Mouse (Mus musculus) lung, embryonic 15.5 days (tissue): ENCODE data around the gene Slc4a3. TPM values are rescaled to one million over a fixed set of nuclear protein-coding genes. Genes with fewer than 3 reads are reported as not detected.

Source experiments
- ATAC-seq: fragments of 200-750 bp; cut with Nextera tagmentation; 2 replicates; pipeline ENCODE4 v1.8.0; 2017; ENCODE audit warnings: moderate number of reproducible peaks, borderline replicate concordance; ENCODE audit not compliant: low FRiP score, low TSS enrichment; ENCODE audit errors: extremely low read depth
- H3K27ac ChIP-seq: fragments of 300-500 bp; sonication (generic); 2 replicates; pipeline ENCODE4 v1.5.1; 2015; ENCODE audit warnings: moderate library complexity, mild to moderate bottlenecking, inconsistent platforms
- H3K27me3 ChIP-seq: fragments of 300-500 bp; sonication (generic); 2 replicates; pipeline ENCODE4 v1.6.1; 2015; ENCODE audit warnings: inconsistent platforms
- H3K36me3 ChIP-seq: fragments of 300-500 bp; sonication (generic); 2 replicates; pipeline ENCODE4 v1.6.1; 2015; ENCODE audit warnings: inconsistent platforms
- H3K4me1 ChIP-seq: fragments of 300-500 bp; sonication (generic); 2 replicates; pipeline ENCODE4 v1.6.1; 2015; ENCODE audit warnings: inconsistent platforms
- H3K4me2 ChIP-seq: fragments of 300-500 bp; sonication (generic); 2 replicates; pipeline ENCODE4 v1.6.1; 2015; ENCODE audit warnings: inconsistent platforms, mild to moderate bottlenecking, moderate library complexity
- H3K4me3 ChIP-seq: fragments of 300-500 bp; sonication (generic); 2 replicates; pipeline ENCODE4 v1.5.1; 2015; ENCODE audit warnings: mild to moderate bottlenecking, inconsistent platforms
- H3K9ac ChIP-seq: fragments of 300-500 bp; sonication (generic); 2 replicates; pipeline ENCODE4 v1.6.1; 2015; ENCODE audit warnings: inconsistent platforms
- H3K9me3 ChIP-seq: fragments of 300-500 bp; sonication (generic); 2 replicates; pipeline ENCODE4 v1.6.1; 2016; ENCODE audit warnings: inconsistent platforms
- WGBS: fragments of 180-500 bp; shearing (Covaris S2); methylation state at CpG from one replicate; pipeline ENCODE4 v1.1.7; 2015; 5-methylcytosine and 5-hydroxymethylcytosine counted together
- polyA plus RNA-seq: library from polyadenylated mRNA; unstranded; fragments of >200 nt; fragmentation: Nextera tagmentation; extraction: Ambion mirVana; gene quantifications from 2 replicates; pipeline ENCODE4 v1.2.1, GENCODE M21; 2015

Gene Slc4a3
- polyA plus RNA-seq, 1 experiment from 2014 or later = 13.2 TPM

DNA sequence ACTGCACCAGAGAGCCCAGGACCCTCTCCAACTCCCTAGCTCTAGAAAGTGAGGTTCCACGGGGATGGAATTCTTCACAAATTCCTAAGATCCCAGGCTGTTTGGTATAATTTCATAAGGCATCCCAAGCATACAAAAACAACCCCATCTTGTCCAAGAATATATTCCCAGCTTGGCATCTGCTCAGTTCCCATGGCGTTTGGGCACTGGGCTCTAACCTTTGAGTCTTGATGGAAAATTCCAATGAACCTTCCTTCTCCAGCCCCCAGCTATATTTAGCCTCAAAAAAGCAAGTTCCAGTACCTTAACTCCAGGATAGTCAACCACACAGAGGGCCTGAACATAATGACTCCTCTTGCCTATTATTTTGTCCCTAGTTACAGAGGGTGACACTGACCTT is 43.9 kb downstream of the Slc4a3 start:
- no peak overlapping the region for H3K4me2 ChIP-seq
- peaks cover 20% of the 10 kb centered on the region for H3K4me1 ChIP-seq
- no peaks in the 10 kb centered on the region for H3K27me3 ChIP-seq
- no peak overlapping the region for H3K27ac ChIP-seq
- H3K36me3 ChIP-seq = no peaks in the 10 kb centered on the region
- ATAC-seq = no peak
- H3K9me3 ChIP-seq = no peaks in the 10 kb centered on the region
- 63% methylated on average over 2 of the region's 2 CpGs for WGBS
- H3K4me3 ChIP-seq = no peak overlapping the region
- no peak overlapping the region for H3K9ac ChIP-seq

DNA sequence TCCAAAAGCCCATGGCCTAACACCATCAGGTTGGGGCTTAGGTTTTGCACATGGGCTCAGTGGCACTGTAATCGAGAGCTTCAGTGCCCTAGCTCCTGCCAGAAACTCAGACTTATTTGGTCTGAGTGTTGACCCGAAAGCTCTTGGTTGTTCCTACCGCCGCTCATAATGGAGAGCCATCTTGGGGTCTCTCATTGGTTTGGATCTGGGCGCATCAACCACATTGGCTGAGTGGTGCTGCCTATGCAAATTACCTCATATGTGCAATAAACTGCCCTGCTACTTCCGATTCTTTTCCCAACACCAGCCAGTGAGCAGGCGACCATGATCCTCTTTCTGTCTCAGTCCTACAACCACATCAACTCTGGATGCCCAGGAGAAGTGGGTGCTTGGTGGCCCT is 47.9 kb downstream of the Slc4a3 start:
- H3K4me3 ChIP-seq = no peak overlapping the region
- H3K9me3 ChIP-seq = no peaks in the 10 kb centered on the region
- H3K27me3 ChIP-seq = no peaks in the 10 kb centered on the region; the same call in 1 of the 2 replicates
- no peak overlapping the region for H3K9ac ChIP-seq
- H3K4me1 ChIP-seq = peaks cover 4% of the 10 kb centered on the region; the same call in 1 of the 2 replicates
- H3K36me3 ChIP-seq = no peaks in the 10 kb centered on the region
- no peak overlapping the region for H3K27ac ChIP-seq
- no peak for ATAC-seq
- H3K4me2 ChIP-seq = no peak overlapping the region
- 86% methylated on average over 7 of the region's 7 CpGs for WGBS

DNA sequence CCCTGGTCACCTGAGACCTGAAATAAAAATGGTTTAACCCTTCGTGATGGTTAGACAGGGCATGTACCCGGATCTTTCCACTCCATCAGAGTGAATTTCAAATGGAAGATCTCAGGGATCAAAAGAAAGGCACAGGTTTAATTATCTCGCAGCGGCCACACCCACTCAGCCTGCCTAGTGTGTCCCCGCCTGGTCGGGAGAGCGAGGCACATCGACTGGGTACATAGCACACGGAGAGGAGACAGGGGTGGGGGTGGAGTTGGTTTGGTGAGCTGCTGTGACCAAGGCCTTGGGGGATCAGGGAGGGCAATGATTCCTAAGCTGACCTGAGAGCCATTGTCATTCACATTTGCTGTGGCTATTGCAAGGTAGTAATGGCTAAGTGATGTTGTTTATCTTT is 48.8 kb downstream of the Slc4a3 start:
- H3K27me3 ChIP-seq = no peaks in the 10 kb centered on the region; the same call in 1 of the 2 replicates
- no peak overlapping the region for H3K4me3 ChIP-seq
- H3K4me2 ChIP-seq = no peak overlapping the region
- no peaks in the 10 kb centered on the region for H3K36me3 ChIP-seq
- WGBS = 45% methylated on average over 9 of the region's 9 CpGs
- no peak overlapping the region for H3K27ac ChIP-seq
- H3K4me1 ChIP-seq = no peaks in the 10 kb centered on the region
- H3K9me3 ChIP-seq = no peaks in the 10 kb centered on the region
- H3K9ac ChIP-seq = no peak overlapping the region
- no peak for ATAC-seq

DNA sequence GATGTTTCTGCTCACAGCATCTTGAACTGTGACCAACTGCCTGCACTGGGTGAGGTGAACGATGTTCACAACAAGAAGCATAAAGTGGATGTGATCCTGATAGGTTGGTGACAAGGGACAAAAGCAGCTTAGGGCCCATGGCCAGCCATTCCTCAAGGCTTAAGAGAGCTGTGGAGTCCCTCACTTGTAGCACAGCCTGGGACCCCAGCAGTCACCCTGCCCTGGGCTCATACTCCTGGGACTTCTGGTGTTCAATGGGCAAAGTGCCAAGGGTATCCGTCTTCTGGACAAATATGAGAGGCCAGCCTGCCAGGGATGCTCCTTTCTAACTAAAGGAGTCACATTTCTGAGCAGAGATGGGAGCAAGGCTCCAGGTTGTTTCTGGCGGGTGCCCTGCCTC is 49.9 kb downstream of the Slc4a3 start:
- 41% methylated on average over 3 of the region's 3 CpGs for WGBS
- H3K4me1 ChIP-seq = no peaks in the 10 kb centered on the region
- no peak overlapping the region for H3K9ac ChIP-seq
- no peak overlapping the region for H3K27ac ChIP-seq
- H3K9me3 ChIP-seq = no peaks in the 10 kb centered on the region
- no peak overlapping the region for H3K4me2 ChIP-seq
- no peak overlapping the region for H3K4me3 ChIP-seq
- H3K27me3 ChIP-seq = peaks cover 3% of the 10 kb centered on the region; the same call in 1 of the 2 replicates
- no peak for ATAC-seq
- H3K36me3 ChIP-seq = no peaks in the 10 kb centered on the region

DNA sequence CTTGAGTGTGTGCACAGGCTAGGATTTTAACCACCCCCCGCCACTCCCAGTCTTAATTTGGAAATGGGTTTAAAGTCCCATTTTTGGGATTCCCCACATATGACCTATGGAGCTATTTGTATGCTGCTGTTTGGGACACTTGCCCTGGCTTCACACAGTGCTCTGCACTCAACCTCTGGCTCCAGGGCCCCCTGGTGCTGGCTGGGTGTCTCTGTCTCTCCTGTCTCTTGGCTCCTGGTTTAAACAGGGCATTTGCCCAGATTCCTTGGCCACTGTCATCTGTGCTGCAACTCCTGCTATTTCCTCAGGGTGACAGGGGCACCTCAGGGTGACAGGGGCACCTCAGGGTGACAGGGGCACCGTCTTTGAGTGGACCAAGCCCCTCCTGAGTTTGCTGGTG is 50.8 kb downstream of the Slc4a3 start:
- no peak overlapping the region for H3K27ac ChIP-seq
- H3K4me3 ChIP-seq = no peak overlapping the region
- H3K4me1 ChIP-seq = no peaks in the 10 kb centered on the region
- WGBS = 75% methylated on average over 2 of the region's 2 CpGs
- H3K9me3 ChIP-seq = no peaks in the 10 kb centered on the region
- no peaks in the 10 kb centered on the region for H3K36me3 ChIP-seq
- H3K27me3 ChIP-seq = peaks cover 3% of the 10 kb centered on the region; the same call in 1 of the 2 replicates
- no peak overlapping the region for H3K4me2 ChIP-seq
- ATAC-seq = no peak
- H3K9ac ChIP-seq = no peak overlapping the region

DNA sequence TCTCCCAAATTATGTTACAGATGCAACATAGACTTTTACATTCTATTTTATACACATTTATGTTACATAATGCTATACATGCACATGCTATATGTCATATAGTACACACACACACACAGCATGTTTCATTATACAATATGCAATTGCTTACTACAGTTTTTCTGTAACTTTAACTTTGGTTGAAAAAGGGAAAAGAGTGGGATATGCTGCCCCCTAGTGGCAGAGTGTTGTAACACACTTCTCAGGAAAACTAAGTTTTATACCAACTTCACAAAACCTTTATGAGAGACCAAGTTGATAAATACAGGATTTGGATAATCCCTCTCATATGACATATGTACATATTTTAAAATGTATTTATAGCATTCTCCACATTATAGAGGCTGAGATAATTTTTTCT is 51.6 kb downstream of the Slc4a3 start:
- Histone ChIP-seq H3K27ac (no peak overlapping the region), H3K9me3 (no peaks in the 10 kb centered on the region), H3K4me3 (no peak overlapping the region), H3K27me3 (peaks cover 8% of the 10 kb centered on the region; the same call in 1 of the 2 replicates), H3K4me2 (no peak overlapping the region), H3K4me1 (no peaks in the 10 kb centered on the region), H3K36me3 (no peaks in the 10 kb centered on the region), H3K9ac (no peak overlapping the region)
- no peak for ATAC-seq

DNA sequence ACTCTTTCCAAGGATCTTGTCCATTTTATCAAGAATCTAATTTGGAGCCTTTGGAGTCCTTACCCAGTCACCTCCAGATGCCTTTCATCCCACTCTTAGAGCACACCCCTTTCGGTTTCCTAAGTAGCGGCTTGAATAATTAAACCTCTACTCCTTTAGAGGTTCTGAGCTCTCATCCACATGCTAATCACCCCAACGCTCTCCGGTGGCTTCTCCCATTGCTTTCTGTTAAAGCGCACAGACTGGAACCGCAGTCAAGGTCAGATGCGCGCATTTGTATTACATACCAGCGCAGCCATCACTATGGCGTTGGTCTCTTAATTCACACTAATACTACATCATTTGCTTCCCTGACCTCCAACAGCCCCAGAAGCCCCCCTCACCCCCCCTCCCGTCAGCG is 55.7 kb downstream of the Slc4a3 start:
- H3K4me2 ChIP-seq = no peak overlapping the region
- H3K9ac ChIP-seq = no peak overlapping the region
- peaks cover 14% of the 10 kb centered on the region; the same call in 1 of the 2 replicates for H3K27me3 ChIP-seq
- no peaks in the 10 kb centered on the region for H3K4me1 ChIP-seq
- 38% methylated on average over 10 of the region's 12 CpGs for WGBS
- H3K27ac ChIP-seq = no peak overlapping the region
- no peak overlapping the region for H3K4me3 ChIP-seq
- no peaks in the 10 kb centered on the region for H3K36me3 ChIP-seq
- ATAC-seq = no peak
- H3K9me3 ChIP-seq = no peaks in the 10 kb centered on the region

DNA sequence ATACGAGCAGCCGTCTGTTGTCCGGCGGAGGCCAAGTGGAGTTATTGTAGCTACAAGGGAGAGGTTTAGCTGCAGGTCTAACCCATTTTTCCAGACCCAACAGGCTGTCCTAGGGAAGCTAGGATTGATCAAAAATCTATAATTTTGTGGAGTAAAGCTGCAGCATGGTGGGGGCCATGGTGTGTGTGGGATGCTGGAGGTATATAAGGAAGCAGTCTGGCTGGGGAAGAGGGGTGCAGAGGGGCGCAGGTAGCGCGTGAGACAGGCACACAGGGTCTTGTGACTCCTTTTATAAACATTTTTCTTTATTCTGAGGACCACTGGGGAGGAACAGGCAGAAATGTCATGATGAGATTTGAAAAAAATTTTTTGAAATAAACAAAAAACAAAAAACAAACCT is 57.5 kb downstream of the Slc4a3 start:
- peaks cover 14% of the 10 kb centered on the region; the same call in 1 of the 2 replicates for H3K27me3 ChIP-seq
- H3K9me3 ChIP-seq = no peaks in the 10 kb centered on the region
- H3K9ac ChIP-seq = no peak overlapping the region
- H3K4me2 ChIP-seq = no peak overlapping the region
- H3K36me3 ChIP-seq = no peaks in the 10 kb centered on the region
- H3K27ac ChIP-seq = no peak overlapping the region
- 64% methylated on average over 7 of the region's 7 CpGs for WGBS
- no peak for ATAC-seq
- H3K4me3 ChIP-seq = no peak overlapping the region
- no peaks in the 10 kb centered on the region for H3K4me1 ChIP-seq

DNA sequence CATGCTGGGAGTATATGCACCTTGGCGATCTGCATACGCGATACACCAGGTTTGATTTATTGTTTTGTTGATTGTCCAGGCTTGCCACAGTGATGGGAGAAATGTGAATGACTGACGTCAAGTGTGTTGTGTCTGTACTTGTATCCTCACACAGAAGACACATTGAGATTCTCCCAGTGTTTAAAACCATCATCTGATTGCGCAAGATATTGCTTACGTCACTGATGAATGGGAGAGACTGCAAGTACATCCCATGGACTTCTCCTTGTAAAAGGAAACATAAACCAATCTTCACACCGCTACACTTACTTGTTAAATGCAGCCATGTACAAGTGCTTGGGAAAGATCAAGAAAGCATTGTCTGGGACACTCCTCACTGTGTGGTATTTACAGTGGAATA is 62.2 kb downstream of the Slc4a3 start:
- H3K27ac ChIP-seq = no peak overlapping the region
- 85% methylated on average over 7 of the region's 7 CpGs for WGBS
- ATAC-seq = no peak
- no peaks in the 10 kb centered on the region for H3K4me1 ChIP-seq
- H3K9me3 ChIP-seq = no peaks in the 10 kb centered on the region
- no peak overlapping the region for H3K4me2 ChIP-seq
- H3K4me3 ChIP-seq = no peak overlapping the region
- peaks cover 3% of the 10 kb centered on the region; the same call in 1 of the 2 replicates for H3K27me3 ChIP-seq
- H3K9ac ChIP-seq = no peak overlapping the region
- H3K36me3 ChIP-seq = no peaks in the 10 kb centered on the region

DNA sequence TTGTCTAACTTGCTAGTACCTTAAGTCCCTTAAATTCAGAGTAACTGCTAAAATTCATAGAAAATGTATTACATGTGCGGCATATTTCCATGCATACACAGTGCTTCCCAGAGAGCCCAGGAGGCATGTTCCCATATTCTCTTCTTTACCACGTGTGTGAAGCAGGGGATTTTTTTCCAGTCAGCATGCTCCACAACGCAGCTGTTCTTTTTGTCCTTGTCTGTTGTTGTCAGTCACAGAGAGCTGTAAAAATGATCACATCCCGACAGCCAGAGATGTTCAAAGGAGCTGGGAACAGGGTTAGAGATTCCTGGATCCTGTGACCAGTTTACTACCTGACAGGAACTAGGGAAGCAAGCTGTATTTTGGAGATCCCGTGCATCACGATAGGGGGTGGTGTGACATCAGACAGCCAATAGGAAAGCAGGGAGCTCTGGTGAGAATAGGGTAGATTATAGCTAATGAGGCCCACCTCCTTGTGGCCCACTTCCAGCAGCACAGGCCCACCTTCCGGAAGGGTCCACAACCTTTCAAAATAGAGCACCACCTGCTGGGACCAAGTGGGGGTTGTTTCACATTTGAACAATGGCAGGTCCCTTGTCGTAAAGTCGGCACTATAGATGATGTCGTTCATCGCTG is 62.7 kb downstream of the Slc4a3 start:
- H3K27ac ChIP-seq = no peak overlapping the region
- H3K9me3 ChIP-seq = no peaks in the 10 kb centered on the region
- no peaks in the 10 kb centered on the region for H3K27me3 ChIP-seq
- H3K4me3 ChIP-seq = no peak overlapping the region
- no peak overlapping the region for H3K4me2 ChIP-seq
- no peaks in the 10 kb centered on the region for H3K36me3 ChIP-seq
- no peak for ATAC-seq
- H3K4me1 ChIP-seq = no peaks in the 10 kb centered on the region
- H3K9ac ChIP-seq = no peak overlapping the region
- 74% methylated on average over 11 of the region's 11 CpGs for WGBS

DNA sequence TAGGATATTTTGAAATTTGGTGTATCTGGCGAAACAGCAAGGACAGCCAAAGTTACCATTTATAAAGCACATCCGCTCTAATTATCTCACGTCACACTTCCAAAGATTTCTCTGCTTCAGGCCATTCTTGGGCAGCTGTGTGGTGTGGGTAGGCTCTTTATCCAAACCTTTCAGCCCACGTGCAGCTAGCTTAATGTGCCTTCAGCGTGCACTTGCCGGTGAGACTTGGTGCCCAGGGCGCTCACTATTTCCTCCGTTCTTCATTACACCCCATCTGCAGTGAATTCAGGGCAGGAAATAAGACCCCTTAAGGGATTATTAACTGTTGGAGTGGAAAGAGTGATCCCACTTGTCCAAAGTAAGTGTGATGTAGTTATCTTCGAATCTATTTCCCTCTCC is 63.2 kb downstream of the Slc4a3 start:
- Histone ChIP-seq H3K27me3 (no peaks in the 10 kb centered on the region), H3K4me2 (no peak overlapping the region), H3K4me3 (no peak overlapping the region), H3K36me3 (no peaks in the 10 kb centered on the region), H3K9ac (no peak overlapping the region), H3K27ac (no peak overlapping the region), H3K9me3 (no peaks in the 10 kb centered on the region), H3K4me1 (no peaks in the 10 kb centered on the region)
- WGBS = 80% methylated on average over 9 of the region's 9 CpGs
- ATAC-seq = no peak

DNA sequence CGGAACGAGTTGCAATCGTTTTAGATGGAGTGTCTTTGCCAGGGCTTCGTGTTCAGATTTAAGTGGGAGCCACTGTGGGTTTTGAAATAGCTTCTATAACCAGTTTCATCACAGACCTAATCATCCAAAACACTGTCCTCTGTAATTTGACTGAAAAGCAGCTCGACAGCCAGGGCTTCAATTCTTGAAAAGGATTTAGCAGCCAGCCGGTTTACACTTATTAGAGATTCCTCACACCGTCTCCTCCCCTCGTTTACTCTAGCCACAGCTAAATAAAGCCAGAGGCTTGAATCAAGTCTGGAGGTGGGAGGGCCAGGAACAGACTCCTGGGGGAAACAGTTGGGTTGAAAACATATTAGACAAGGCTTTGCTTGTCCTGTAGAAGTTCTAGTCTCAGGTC is 64.5 kb downstream of the Slc4a3 start:
- Histone ChIP-seq H3K36me3 (no peaks in the 10 kb centered on the region), H3K9me3 (no peaks in the 10 kb centered on the region), H3K27me3 (no peaks in the 10 kb centered on the region), H3K27ac (no peak overlapping the region), H3K4me1 (no peaks in the 10 kb centered on the region), H3K4me3 (no peak overlapping the region), H3K4me2 (no peak overlapping the region), H3K9ac (no peak overlapping the region)
- no peak for ATAC-seq
- 46% methylated on average over 8 of the region's 8 CpGs for WGBS
